Mouse (Mus musculus): ENCODE data around the gene Spcs2. TPM values are rescaled to one million over a fixed set of nuclear protein-coding genes. Genes with fewer than 3 reads are reported as not detected.

Gene Spcs2
- polyA plus RNA-seq, 1 experiment from 2014 or later, result 268 TPM

DNA sequence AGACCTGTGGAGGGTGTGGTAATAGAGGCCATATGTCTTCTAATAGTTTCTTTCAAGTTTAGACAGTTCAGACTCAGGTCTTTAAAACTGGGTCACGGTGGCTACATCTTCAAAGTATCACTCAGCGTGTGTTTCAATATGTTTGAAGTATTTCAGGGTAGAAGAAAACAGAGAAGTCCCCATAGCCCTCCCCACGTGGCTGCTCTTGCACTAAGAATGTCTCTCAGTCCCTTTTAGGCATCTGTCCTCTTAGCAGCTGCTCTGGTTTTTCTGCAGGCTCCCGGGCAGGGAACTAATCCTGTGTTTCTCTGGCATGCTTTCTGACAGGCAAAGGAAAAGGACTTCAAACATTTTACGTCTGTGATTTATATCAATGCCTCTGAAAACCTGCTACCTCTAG lies 12.6 kb upstream of the Spcs2 start:
- no peak for DNase-seq (ENCODE audit: low spot score)
- H3K27ac ChIP-seq, result no peak overlapping the region
- peaks cover 6% of the 10 kb centered on the region; the same call in 1 of the 2 replicates for H3K4me1 ChIP-seq (replicated peaks; ENCODE audit: control insufficient read depth, insufficient read depth, low read length)
- H3K9ac ChIP-seq, result no peak overlapping the region
- no peak overlapping the region for H3K4me3 ChIP-seq (replicated peaks; ENCODE audit: low read length)
- no peaks in the 10 kb centered on the region for H3K9me3 ChIP-seq (ENCODE audit: control insufficient read depth, low read length)
- no peaks in the 10 kb centered on the region for H3K27me3 ChIP-seq (ENCODE audit: control insufficient read depth, insufficient read depth, low read length)
- no peak overlapping the region for H3K4me2 ChIP-seq (replicated peaks)
- no peaks in the 10 kb centered on the region for H3K36me3 ChIP-seq (replicated peaks; ENCODE audit: control insufficient read depth, insufficient read depth)
- WGBS, result 47% methylated on average over 5 of the region's 5 CpGs
- ATAC-seq (ENCODE audit: low FRiP score), result no peak

DNA sequence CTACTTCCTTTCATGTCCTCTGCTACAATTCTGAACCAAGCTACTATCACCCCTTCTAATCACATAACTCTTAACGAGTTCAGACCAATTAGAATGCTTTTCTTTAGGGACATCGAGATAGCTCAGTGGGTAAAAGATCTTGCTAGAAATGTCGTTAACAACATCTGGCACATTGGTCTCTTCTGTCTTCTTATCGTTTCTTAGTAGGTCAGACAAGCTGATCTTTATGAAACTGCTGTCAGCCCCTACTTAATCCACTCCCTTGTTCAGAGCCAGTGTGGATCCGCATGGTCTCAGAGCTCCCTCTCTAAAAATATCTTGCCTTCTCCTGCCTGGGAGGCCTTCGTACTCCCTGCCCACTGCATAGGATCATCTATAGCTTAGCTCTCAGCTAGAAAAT lies 10.7 kb upstream of the Spcs2 start:
- H3K9me3 ChIP-seq (ENCODE audit: control insufficient read depth, low read length), result no peaks in the 10 kb centered on the region
- WGBS, result 77% methylated on average over 6 of the region's 6 CpGs
- DNase-seq (ENCODE audit: low spot score) (no peak), ATAC-seq (ENCODE audit: low FRiP score) (no peak)
- peaks cover 6% of the 10 kb centered on the region; the same call in 1 of the 2 replicates for H3K4me1 ChIP-seq (replicated peaks; ENCODE audit: control insufficient read depth, insufficient read depth, low read length)
- no peak overlapping the region for H3K9ac ChIP-seq
- no peaks in the 10 kb centered on the region for H3K27me3 ChIP-seq (ENCODE audit: control insufficient read depth, insufficient read depth, low read length)
- no peak overlapping the region for H3K4me3 ChIP-seq (replicated peaks; ENCODE audit: low read length)
- H3K27ac ChIP-seq, result no peak overlapping the region
- no peaks in the 10 kb centered on the region for H3K36me3 ChIP-seq (replicated peaks; ENCODE audit: control insufficient read depth, insufficient read depth)
- no peak overlapping the region for H3K4me2 ChIP-seq (replicated peaks)

DNA sequence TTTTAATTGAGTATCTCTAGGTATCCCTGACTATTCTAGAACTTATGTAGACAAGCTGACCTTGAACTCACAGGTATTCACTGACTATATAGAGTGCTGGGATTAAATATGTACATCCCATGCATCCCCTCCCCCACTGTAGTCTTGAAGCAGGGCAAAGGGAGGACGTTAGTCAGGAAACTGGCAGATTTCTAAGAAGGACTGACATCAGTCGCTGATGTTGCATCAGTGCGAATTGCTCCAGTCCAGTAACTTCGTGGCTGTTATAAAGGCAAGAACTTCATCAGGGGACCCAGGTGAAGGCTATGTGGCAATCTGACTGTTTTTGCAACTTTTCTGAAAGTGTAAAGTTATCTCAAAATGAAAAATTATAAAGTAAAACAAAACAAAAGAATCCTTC lies 6.0 kb upstream of the Spcs2 start:
- H3K27me3 ChIP-seq (ENCODE audit: control insufficient read depth, insufficient read depth, low read length), result no peaks in the 10 kb centered on the region
- H3K9ac ChIP-seq, result no peak overlapping the region
- no peaks in the 10 kb centered on the region for H3K9me3 ChIP-seq (ENCODE audit: control insufficient read depth, low read length)
- ATAC-seq (ENCODE audit: low FRiP score) (no peak), DNase-seq (ENCODE audit: low spot score) (no peak)
- 78% methylated on average over 4 of the region's 4 CpGs for WGBS
- H3K4me2 ChIP-seq (replicated peaks), result no peak overlapping the region
- no peak overlapping the region for H3K4me3 ChIP-seq (replicated peaks; ENCODE audit: low read length)
- H3K4me1 ChIP-seq (replicated peaks; ENCODE audit: control insufficient read depth, insufficient read depth, low read length), result no peaks in the 10 kb centered on the region; the same call in 1 of the 2 replicates
- no peak overlapping the region for H3K27ac ChIP-seq
- no peaks in the 10 kb centered on the region for H3K36me3 ChIP-seq (replicated peaks; ENCODE audit: control insufficient read depth, insufficient read depth)

DNA sequence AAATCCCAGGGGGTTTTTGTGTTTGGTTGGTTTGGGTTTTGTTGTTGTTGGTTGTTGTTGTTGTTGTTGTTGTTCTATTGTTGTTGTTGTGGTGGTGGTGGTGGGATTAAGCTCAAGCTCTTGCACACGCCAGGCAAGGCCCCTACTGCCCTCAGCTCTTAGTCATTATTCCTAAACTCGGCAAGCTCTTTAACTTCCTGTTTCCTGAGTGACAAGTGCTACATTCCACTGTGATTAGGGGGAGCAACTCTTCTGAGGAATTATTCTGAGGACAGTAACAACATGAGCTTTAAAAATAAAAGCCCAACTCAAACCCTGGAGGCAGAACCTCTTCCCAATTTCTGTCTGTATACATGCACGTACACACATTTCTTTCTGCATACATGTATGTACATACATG lies 2.0 kb upstream of the Spcs2 start:
- no peak overlapping the region for H3K9ac ChIP-seq
- no peaks in the 10 kb centered on the region for H3K27me3 ChIP-seq (ENCODE audit: control insufficient read depth, insufficient read depth, low read length)
- no peaks in the 10 kb centered on the region for H3K36me3 ChIP-seq (replicated peaks; ENCODE audit: control insufficient read depth, insufficient read depth)
- H3K4me1 ChIP-seq (replicated peaks; ENCODE audit: control insufficient read depth, insufficient read depth, low read length), result no peaks in the 10 kb centered on the region; the same call in 1 of the 2 replicates
- H3K9me3 ChIP-seq (ENCODE audit: control insufficient read depth, low read length), result no peaks in the 10 kb centered on the region
- no peak for ATAC-seq (ENCODE audit: low FRiP score)
- WGBS, result 54% methylated on average over 3 of the region's 3 CpGs
- no peak overlapping the region for H3K4me3 ChIP-seq (replicated peaks; ENCODE audit: low read length)
- H3K4me2 ChIP-seq (replicated peaks), result no peak overlapping the region
- DNase-seq (ENCODE audit: low spot score), result no peak
- no peak overlapping the region for H3K27ac ChIP-seq

DNA sequence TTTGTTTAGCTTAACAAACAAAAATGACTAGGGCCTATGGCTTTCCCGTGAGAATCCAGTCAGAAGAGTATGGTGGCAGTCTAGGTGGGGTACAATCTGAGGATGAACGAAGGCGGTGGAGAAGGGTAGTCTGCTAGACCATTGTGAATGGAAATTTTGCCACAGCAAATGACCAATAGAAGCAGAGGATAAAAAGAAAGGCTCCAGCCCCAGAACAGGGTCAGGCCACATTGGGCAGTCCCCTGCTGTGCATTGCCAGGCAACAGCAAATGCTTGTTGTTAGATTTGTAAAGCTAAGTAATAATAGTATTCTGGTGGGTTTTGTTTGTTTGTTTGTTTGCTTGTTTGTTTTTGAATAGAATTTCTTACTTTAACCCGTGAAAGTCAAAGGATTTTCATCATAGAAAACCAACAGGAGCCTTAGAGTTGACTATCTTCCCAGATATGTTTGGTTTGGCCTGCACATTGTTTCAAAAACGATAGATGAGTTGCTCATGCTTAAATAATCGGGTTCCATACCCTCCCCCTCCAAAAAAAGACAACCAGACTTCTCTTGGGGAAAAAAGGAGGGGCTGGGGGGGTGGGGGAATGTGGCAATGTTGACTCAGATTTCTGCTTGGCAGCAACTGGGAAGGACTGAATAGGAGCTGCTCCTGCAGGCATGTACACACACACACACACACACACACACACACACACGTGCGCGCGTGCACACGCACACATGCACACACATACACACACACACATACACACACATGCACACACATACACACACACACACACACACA lies 1.2 kb upstream of the Spcs2 start:
- no peak for DNase-seq (ENCODE audit: low spot score)

DNA sequence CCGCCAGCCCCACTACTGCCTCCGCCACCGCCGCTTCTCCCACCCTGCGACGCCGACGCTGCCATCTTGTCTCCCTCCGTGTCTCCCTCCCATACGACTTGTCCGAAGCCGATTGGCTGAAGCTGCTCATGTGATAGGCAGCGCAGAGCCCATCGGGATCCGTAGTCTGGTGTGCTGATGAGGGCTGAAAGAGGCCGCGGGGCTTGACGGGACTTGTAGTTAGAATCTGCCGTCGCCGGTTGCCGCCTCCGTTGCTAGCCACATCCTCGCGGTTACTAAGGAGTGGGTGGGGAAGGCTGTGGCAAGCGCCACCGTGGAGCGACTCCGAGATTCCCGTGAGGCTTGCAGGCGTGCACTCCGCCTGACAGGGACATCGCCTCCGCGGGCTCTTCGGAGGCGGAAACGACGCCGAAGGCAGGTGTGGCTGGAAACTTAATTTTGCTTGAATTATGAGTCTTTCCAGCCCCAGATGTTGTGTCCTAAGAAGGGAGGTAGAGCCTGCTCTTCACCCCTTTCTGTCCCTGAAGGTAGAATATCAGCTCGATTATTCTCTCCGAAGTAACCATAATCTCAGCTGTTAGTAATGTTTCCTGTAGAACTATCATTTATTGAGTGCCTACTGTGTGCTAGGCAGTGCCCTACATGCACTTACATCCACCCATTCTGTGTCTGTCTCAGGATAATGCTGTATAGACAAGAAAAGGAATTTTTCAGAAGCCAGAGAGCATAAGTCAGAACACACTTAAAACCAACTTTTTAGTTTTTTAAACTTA lies 4.3 kb downstream of the Spcs2 start, which contains the start of gene Xrra1:
Gene Xrra1 (plus strand): TSS at position 304 of the 773 bp plus-strand sequence.
- DNase-seq (ENCODE audit: low spot score) (peak; percentile 95), ATAC-seq (ENCODE audit: low FRiP score) (peak; percentile 99)
- under 1% methylated on average over 42 of the region's 42 CpGs for WGBS
- Histone ChIP-seq H3K9me3 (ENCODE audit: control insufficient read depth, low read length) (no peaks in the 10 kb centered on the region), H3K4me1 (replicated peaks; ENCODE audit: control insufficient read depth, insufficient read depth, low read length) (peaks cover 20% of the 10 kb centered on the region), H3K36me3 (replicated peaks; ENCODE audit: control insufficient read depth, insufficient read depth) (peaks cover 9% of the 10 kb centered on the region; the same call in 1 of the 2 replicates), H3K4me2 (replicated peaks) (peak within 1 kb of the TSS; percentile 57), H3K27me3 (ENCODE audit: control insufficient read depth, insufficient read depth, low read length) (no peaks in the 10 kb centered on the region), H3K9ac (peak within 1 kb of the TSS; percentile 78), H3K4me3 (replicated peaks; ENCODE audit: low read length) (peak within 1 kb of the TSS; percentile 71), H3K27ac (peak within 1 kb of the TSS; percentile 84)

More for the DNA sequence above, 1.2 kb upstream of the Spcs2 start:
- Histone ChIP-seq H3K9me3 (ENCODE audit: control insufficient read depth, low read length) (no peaks in the 10 kb centered on the region), H3K9ac (no peak overlapping the region), H3K27me3 (ENCODE audit: control insufficient read depth, insufficient read depth, low read length) (no peaks in the 10 kb centered on the region), H3K4me3 (replicated peaks; ENCODE audit: low read length) (no peak overlapping the region), H3K36me3 (replicated peaks; ENCODE audit: control insufficient read depth, insufficient read depth) (no peaks in the 10 kb centered on the region), H3K4me1 (replicated peaks; ENCODE audit: control insufficient read depth, insufficient read depth, low read length) (no peaks in the 10 kb centered on the region; the same call in 1 of the 2 replicates), H3K27ac (no peak overlapping the region), H3K4me2 (replicated peaks) (no peak overlapping the region)
- WGBS, result 13% methylated on average over 10 of the region's 11 CpGs
- ATAC-seq (ENCODE audit: low FRiP score), result no peak

DNA sequence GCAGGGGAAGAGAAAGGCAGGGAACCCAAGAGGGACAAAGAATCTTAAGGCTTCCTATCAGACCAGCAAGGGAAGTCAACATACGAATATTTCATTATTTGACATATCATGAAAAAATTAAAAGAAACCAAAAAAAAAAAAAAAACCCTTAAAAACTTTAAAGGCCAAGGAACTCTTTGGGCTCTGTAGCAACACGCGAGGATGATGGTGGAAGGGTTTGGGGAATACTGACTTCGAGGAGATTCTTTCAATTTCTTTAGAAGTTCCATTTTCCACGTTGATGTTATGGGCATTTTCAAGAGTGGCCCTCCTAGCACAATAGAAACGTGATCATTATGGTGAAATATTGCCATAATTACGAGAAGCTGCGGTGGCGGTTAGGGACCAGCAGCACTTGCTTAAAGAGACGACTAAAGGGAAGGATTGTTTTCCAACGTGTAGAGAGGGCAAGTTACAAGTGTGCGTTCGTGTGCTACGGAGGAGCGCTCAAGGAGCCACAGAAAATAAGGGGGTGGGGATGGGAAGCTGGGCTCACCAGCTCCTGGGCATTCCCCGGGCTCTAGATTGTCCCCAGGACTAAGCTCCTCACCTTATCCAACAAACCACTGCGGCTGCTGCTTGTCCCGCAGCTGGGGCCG lies 5.0 kb downstream of the Spcs2 start:
- ATAC-seq (ENCODE audit: low FRiP score) (peak; percentile 68), DNase-seq (ENCODE audit: low spot score) (peak; percentile 27)
- Histone ChIP-seq H3K27ac (peak overlapping the region; percentile 84), H3K4me1 (replicated peaks; ENCODE audit: control insufficient read depth, insufficient read depth, low read length) (peaks cover 20% of the 10 kb centered on the region), H3K36me3 (replicated peaks; ENCODE audit: control insufficient read depth, insufficient read depth) (peaks cover 17% of the 10 kb centered on the region), H3K4me3 (replicated peaks; ENCODE audit: low read length) (peak overlapping the region; percentile 71), H3K9me3 (ENCODE audit: control insufficient read depth, low read length) (no peaks in the 10 kb centered on the region), H3K9ac (peak overlapping the region; percentile 78), H3K27me3 (ENCODE audit: control insufficient read depth, insufficient read depth, low read length) (no peaks in the 10 kb centered on the region), H3K4me2 (replicated peaks) (peak overlapping the region; percentile 57)
- under 1% methylated on average over 19 of the region's 19 CpGs for WGBS

DNA sequence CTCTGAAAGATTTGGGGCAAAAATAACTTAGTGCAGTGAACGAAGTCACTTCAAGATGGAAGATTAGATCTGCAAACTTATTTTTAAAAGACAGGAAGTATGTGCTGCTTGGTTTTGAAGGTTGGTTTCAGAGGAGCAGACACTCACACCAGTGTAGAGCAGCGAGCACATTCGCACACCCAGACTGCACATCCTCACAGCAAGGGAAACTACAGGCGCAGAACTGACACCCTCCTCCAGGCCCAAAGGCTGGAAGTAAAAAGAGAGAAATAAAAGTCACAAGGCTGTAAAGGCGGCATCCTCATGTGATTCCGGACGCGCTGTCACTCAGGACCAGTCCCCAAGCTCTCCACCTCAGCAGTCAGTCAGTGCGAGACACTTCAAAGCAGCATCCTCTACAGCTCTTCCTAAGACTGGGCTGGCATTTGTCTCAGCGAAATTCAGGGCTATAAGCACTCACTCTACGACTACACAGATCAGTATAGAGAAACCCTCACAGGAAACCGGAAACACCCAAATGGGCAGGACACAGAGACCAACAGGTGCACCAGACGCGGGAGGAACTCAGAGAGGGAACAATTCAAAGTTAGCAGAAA lies 6.9 kb downstream of the Spcs2 start:
- peaks cover 19% of the 10 kb centered on the region for H3K36me3 ChIP-seq (replicated peaks; ENCODE audit: control insufficient read depth, insufficient read depth)
- H3K27me3 ChIP-seq (ENCODE audit: control insufficient read depth, insufficient read depth, low read length), result no peaks in the 10 kb centered on the region
- H3K9ac ChIP-seq, result no peak overlapping the region
- no peaks in the 10 kb centered on the region for H3K9me3 ChIP-seq (ENCODE audit: control insufficient read depth, low read length)
- H3K4me2 ChIP-seq (replicated peaks), result 0 out of 2 replicates have a peak overlapping the region, but pooled peaks have one; percentile 15
- ATAC-seq (ENCODE audit: low FRiP score) (no peak), DNase-seq (ENCODE audit: low spot score) (no peak)
- 93% methylated on average over 14 of the region's 14 CpGs for WGBS
- H3K4me1 ChIP-seq (replicated peaks; ENCODE audit: control insufficient read depth, insufficient read depth, low read length), result peaks cover 24% of the 10 kb centered on the region
- H3K4me3 ChIP-seq (replicated peaks; ENCODE audit: low read length), result no peak overlapping the region
- no peak overlapping the region for H3K27ac ChIP-seq

Measured in hindbrain, embryonic 14.5 days (tissue).